Mouse (Mus musculus) layer of hippocampus, postnatal 25 days (tissue): Measurements from ENCODE around the gene 4933427I04Rik. TPM values are rescaled to one million over a fixed set of nuclear protein-coding genes. Genes with fewer than 3 reads are reported as not detected.

Experiments
- total RNA-seq, 2 experiments: library from RNA; stranded (reverse); gene quantifications; 2 replicates each; pipeline ENCODE4 v1.2.3; 2021

The 4933427I04Rik gene
- total RNA-seq, 2 experiments from 2014 or later, result not detected

Other genes with a start within 250 kb of the 4933427I04Rik start
- gene Macf1, start 175.3 kb upstream of the 4933427I04Rik start, total RNA-seq, result 100 to 1,000 TPM; 194 to 241 TPM
- 100 to 1,000 TPM; 172 to 199 TPM for gene Ndufs5, start 141.5 kb upstream of the 4933427I04Rik start, total RNA-seq
- 10 to 100 TPM; 52.3 to 61.3 TPM for gene Akirin1, start 109.3 kb upstream of the 4933427I04Rik start, total RNA-seq
- 1 to 10 TPM in 1 of 2 experiments, under 1 TPM in 1; 0.96 to 1.1 TPM for gene Rhbdl2, start 71.8 kb upstream of the 4933427I04Rik start, total RNA-seq
- 10 to 100 TPM; 12.5 to 13.5 TPM for gene Mycbp, start 45.2 kb downstream of the 4933427I04Rik start, total RNA-seq
- gene Rragc, start 57.8 kb downstream of the 4933427I04Rik start, total RNA-seq, result 10 to 100 TPM; 47.9 to 59.4 TPM
- gene 4930535I16Rik, start 58.3 kb downstream of the 4933427I04Rik start, total RNA-seq, result not detected